Comparison of ENCODE assay signal across 11 mouse cellular contexts in the genomic region with DNA sequence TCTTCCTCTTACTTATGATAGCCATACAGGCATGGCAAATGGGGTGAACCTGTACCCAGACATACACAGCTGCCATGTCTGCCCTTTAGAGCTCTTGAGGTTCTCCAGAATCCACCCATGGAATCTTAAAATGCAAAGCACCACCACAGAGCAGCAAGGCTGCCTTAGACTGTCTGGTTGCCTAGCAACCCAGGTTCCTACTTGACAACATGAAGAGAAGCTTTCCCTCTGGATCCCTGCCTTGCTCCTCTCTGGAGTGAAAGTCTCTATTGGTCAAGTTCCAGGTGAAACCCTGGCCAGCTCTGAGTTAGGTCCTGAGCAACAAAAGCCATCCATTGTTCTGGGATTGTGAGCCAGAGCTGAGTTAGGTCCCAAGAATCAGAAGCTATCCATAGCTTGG. TPM values are rescaled to one million over a fixed set of nuclear protein-coding genes. Genes with fewer than 3 reads are reported as not detected.
A peak's percentile ranks its signal among the peaks of the same experiment; 100 is the strongest.
DNase-seq lines count a peak whose midpoint lies in the region; ATAC-seq lines count a peak whose summit lies in the region.
"Had no signal": no experiment of that assay in that cellular context is flagged by ENCODE, and none has a peak within 500 bp of the region (broad histone marks: within the 10 kb centered on the region; RNA-seq: fewer than 3 reads in every experiment).

No protein-coding gene starts in this region.

- no peak overlapping the region for H3K4me3 ChIP-seq in midbrain, embryonic 14.5 days (replicated peaks; ENCODE audit: low read depth, low read length)
- no peak overlapping the region for H3K4me3 ChIP-seq in midbrain, embryonic 10.5 days
- H3K4me3 ChIP-seq: heart, embryonic 13.5 days; limb, embryonic 12.5 days; midbrain, embryonic 12.5 days had no signal

- H3K9me3 ChIP-seq in midbrain, embryonic 14.5 days (ENCODE audit: control insufficient read depth, low read length): no peaks in the 10 kb centered on the region
- no peaks in the 10 kb centered on the region for H3K9me3 ChIP-seq in midbrain, embryonic 10.5 days (replicated peaks)
- H3K9me3 ChIP-seq: heart, embryonic 13.5 days; limb, embryonic 12.5 days; midbrain, embryonic 12.5 days had no signal

- H3K27ac ChIP-seq in midbrain, embryonic 14.5 days (replicated peaks; ENCODE audit: low read depth, low read length): peak overlapping the region; percentile 39
- no peak overlapping the region for H3K27ac ChIP-seq in midbrain, embryonic 10.5 days (replicated peaks)
- H3K27ac ChIP-seq: heart, embryonic 13.5 days; limb, embryonic 12.5 days; midbrain, embryonic 12.5 days had no signal

- no peaks in the 10 kb centered on the region for H3K27me3 ChIP-seq in midbrain, embryonic 14.5 days (ENCODE audit: control insufficient read depth, insufficient read depth, low read length)
- H3K27me3 ChIP-seq in midbrain, embryonic 10.5 days (ENCODE audit: low read depth, poor library complexity, severe bottlenecking): no peaks in the 10 kb centered on the region
- H3K27me3 ChIP-seq: heart, embryonic 13.5 days; limb, embryonic 12.5 days; midbrain, embryonic 12.5 days had no signal

- peaks cover 22% of the 10 kb centered on the region for H3K4me1 ChIP-seq in midbrain, embryonic 14.5 days (ENCODE audit: control insufficient read depth, insufficient read depth, low read length)
- H3K4me1 ChIP-seq in midbrain, embryonic 10.5 days: peaks cover 21% of the 10 kb centered on the region
- H3K4me1 ChIP-seq: limb, embryonic 12.5 days had no signal

- intact Hi-C loops in heart, postnatal 14 days (cut with DNase I): no loop called here

- no peak for ATAC-seq in midbrain, embryonic 14.5 days (ENCODE audit: low FRiP score, low TSS enrichment)

- peak; percentile 3 for DNase-seq in cerebellum, adult 11-12 months
- DNase-seq in cerebellum, adult 18-20 months: no peak
- peak; percentile 80 for DNase-seq in midbrain, embryonic 14.5 days
- no peak for DNase-seq in midbrain, embryonic 10.5 days (ENCODE audit: low spot score)
- peak; percentile 22 to 25 for DNase-seq in layer of hippocampus, postnatal 36 days
- DNase-seq in right cerebral cortex, postnatal 36 days (ENCODE audit: low spot score in 2 of 2): peak; percentile 66 to 77
- no peak for DNase-seq in B cell, adult 2 months
- no peak for DNase-seq in heart, postnatal 14 days

- no peak overlapping the region for H3K9ac ChIP-seq in midbrain, embryonic 14.5 days (replicated peaks; ENCODE audit: low read length)
- H3K9ac ChIP-seq: heart, embryonic 13.5 days; limb, embryonic 12.5 days; midbrain, embryonic 12.5 days had no signal

- H3K36me3 ChIP-seq in midbrain, embryonic 14.5 days (ENCODE audit: control insufficient read depth, insufficient read depth, low read length): no peaks in the 10 kb centered on the region
- H3K36me3 ChIP-seq in midbrain, embryonic 10.5 days: no peaks in the 10 kb centered on the region
- H3K36me3 ChIP-seq: heart, embryonic 13.5 days; limb, embryonic 12.5 days; midbrain, embryonic 12.5 days had no signal

- no peak overlapping the region for H3K4me2 ChIP-seq in midbrain, embryonic 14.5 days (ENCODE audit: low read length)
- H3K4me2 ChIP-seq: heart, embryonic 13.5 days; limb, embryonic 12.5 days; midbrain, embryonic 12.5 days had no signal

RNA-seq across cellular contexts. Expression of gene Rpl10-ps3, which starts 43.0 kb away (rescaled TPM):
- polyA plus RNA-seq in midbrain, embryonic 14.5 days (2014; fragmentation: Nextera tagmentation; extraction: Ambion mirVana): 164 and 169 TPM in 2 replicates
- polyA plus RNA-seq in midbrain, embryonic 10.5 days (2016; fragmentation: Nextera tagmentation; extraction: Ambion mirVana): 146 and 192 TPM in 2 replicates
- total RNA-seq in layer of hippocampus, postnatal 36 days (2021): 100 to 1,000 TPM; 391 to 394 TPM
- total RNA-seq in heart, postnatal 14 days (2021): 100 to 1,000 TPM; 461 to 463 TPM

Comparison
In these comparisons a context has a peak if more than half of its experiments do, and no peak if none do; other contexts are left out.
1. DNase-seq: peak in cerebellum, adult 11-12 months (single experiment), midbrain, embryonic 14.5 days (single experiment), layer of hippocampus, postnatal 36 days (2 of 2) and right cerebral cortex, postnatal 36 days (2 of 2); none in cerebellum, adult 18-20 months (0 of 2), midbrain, embryonic 10.5 days (single experiment), B cell, adult 2 months (0 of 2) and heart, postnatal 14 days (0 of 2).